Mouse (Mus musculus) left cerebral cortex, adult 9 months (tissue): Measurements from ENCODE around the gene Mrap.

Experiments used
- DNase-seq, 2 experiments: peaks; one replicate each; pipeline ENCODE4 v3.0.0; 2022; ENCODE audit warnings: low spot score in 2 of 2

The Mrap gene

DNA sequence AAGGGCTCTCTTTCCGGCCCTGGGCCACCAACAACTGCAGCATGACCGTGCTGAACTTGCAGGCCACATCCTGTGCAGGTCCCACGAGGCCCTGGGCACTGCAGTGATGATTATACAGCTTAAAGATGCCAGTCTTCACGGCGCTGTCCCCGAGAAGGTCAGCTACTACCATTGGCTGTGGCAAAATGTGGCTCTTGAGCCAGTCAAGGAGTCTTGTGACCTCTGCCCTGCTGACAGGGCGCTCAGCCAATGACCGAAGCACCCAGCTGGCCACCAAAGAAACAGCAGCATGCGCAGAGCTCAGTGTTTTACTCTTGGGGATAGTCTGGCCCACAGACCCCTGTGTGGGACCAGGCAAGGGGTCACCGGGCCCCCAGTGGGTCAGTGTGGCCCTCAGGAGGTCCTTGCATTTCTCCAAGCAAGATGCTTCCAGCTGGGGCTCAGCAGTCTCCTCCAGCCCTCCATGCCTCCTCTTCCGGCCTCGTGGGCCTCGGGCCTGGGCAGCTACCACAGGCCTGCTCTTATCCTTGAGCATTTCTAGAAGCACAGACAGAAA lies 15.5 kb downstream of the Mrap start:
- no peak for DNase-seq

DNA sequence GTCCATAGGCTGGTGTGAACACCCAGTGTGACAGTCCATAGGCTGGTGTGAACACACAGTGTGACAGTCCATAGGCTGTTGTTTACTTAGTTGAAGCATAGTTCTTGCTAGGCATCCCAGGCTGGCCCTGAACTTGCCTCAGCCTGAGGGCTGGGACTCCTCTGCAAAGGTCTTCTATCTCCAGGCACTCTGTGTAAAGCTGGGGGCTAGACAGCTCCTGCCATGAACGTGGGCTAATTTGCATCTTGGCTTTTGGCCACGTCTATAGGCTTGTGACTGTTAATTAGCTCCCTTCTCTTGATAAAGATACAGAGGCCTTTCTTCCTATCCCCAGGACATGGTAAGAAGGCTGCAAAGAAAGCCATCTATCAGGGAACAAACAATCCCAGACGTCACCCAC lies 21.3 kb downstream of the Mrap start:
- no peak for DNase-seq

- no peak for DNase-seq
Measured at GRCm38 (mm10) chr16:90760515-90760914, 22.5 kb downstream of the Mrap start.

DNA sequence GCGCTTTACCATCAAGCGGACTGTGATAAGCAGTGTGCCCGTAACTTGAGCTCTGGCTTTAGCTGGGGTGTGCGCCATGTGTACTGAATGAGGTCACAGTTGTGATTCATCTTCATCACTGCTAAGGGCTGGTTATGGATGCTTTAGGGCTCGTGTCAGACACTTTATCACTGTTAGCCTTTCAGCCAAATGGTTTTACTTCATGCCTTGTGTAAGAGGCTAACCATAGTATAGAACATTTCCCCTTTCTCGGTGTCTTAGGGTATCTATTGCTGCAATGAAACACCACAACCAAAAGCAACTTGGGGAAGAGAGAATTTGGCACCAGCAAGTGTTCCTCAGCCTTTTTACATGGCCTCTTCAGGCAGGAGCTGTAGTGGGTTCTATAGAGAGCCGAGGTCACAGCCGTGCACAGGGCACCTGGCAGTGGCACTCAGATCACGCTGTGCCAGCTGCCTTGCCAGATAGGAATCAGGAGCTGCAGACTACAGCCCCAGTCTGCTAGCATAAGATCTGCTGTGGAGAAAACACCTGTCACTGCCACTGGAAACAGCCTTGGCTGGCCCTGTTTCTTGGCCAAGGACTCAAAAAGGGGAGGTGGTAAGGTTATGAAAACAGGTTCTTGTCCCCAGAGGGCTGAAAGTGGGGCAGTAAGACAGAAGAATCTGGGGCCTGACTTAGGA lies 27.3 kb downstream of the Mrap start:
- no peak for DNase-seq

DNA sequence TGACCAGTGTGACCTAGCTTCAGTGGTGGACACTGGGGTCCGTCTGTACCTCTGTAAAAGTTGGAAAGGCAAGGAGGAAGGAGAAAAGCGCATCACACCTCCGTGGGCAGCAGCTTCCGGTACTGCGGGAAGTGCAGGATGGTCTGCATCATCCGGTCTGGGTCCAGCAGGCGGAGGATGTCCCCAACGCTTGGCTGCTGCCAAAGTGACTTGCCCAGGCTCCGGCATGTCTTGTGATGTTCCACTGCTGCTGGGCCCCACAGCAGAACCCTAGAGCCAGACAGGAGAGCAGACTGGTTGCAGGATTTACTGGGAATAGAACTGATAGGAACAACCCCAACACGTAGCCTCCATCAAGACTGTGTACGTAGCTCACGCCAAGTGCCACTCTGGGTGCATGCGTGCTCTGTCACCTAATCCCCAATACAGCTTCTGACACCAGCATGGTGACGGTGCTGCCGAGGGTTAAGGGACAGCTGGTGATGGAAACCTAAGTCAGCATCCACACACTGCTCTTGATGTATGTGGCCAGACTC lies 29.0 kb downstream of the Mrap start:
- DNase-seq = no peak

DNA sequence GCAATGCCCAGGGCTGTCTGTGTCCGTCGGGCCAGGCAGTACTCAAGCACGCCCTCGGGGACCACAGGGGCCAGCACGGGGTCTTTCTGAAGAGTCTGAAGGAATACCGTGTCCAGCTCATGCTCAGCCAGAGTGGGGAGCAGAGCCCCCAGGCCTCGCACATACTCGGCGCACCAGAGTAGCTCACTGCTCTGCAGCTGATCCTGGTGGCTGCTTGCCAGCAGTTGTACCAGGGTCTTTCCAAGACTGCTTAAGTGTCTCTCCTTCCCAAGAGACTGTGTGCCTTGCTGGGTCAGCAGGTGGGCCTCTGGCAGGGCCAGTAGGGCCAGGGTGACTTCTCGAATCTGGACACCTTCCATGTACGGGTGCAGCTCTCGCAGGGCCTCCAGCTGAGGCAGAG lies 36.2 kb downstream of the Mrap start:
- DNase-seq = no peak

- DNase-seq = no peak
Measured at GRCm38 (mm10) chr16:90774646-90775045, 36.6 kb downstream of the Mrap start.

DNA sequence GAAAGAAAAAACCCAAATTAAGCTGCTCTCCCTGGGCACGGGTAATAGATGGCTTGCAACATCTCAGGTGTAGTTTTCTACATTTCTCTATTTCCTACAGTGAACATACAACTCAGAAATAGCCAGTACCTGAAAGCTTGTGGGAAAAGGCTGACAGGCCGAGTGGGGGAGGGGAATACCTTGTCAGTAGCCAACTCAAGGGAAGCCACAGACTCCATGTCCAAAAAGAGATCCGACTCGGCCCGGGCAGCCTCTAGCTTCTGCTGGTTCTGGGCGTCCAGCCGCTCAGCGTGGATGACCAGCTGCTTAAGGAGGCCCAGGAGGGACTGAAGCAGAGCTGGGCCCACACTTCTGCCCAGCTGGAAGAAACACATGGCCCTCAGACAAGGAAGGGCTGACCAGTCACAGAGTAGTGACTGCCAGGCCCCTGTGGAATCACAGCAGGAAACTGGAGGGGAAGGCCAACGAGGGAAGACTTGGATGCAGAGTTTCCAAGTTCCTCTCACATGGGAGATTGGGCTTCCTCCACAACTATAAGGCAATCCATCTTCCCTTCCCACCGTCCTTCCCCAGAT lies 38.0 kb downstream of the Mrap start:
- DNase-seq = no peak

- DNase-seq = no peak
Measured at GRCm38 (mm10) chr16:90779783-90780182, 41.8 kb downstream of the Mrap start.

DNA sequence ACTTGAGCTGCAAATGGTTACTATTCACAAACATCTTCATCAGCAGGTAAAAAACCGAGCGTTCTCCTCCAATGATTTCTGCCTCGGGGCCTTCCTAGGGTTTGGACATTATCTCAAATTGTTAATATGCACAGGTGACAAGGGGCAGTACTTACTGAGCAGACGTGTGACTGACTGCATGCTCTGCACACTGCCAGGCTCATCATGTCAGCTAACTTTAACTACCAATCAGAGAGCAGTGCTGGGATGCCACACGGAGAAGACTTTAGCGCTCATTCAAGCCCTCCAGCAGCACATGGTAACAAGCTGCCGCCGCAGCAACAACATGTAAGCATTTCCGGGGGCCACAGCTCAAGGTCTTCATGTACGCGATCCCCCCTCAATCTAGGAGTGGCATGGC lies 45.3 kb downstream of the Mrap start:
- DNase-seq = no peak

- no peak for DNase-seq
Measured at GRCm38 (mm10) chr16:90785257-90785656, 47.2 kb downstream of the Mrap start.

- no peak for DNase-seq
Measured at GRCm38 (mm10) chr16:90788580-90788979, 50.6 kb downstream of the Mrap start.

DNA sequence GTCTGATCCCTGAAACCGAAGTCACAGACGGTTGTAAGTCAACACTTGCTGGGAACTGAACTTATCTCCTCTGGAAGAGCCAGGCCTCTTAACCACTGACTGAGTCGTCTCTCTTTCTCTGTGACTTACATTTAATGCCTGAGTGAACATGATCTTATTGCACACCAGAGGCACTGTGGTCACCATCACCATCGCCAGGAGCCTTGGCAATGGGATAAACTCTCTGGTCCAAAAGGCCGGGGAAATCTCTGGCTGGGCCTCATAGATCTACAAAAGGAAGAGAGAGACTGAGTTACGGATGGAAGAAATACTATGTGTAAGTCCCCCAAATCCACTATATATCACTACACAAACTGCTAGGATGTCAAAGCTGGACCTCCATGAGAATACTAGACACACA lies 52.9 kb downstream of the Mrap start:
- no peak for DNase-seq

- DNase-seq = peak in 1 of 2 experiments; percentile 28
Measured at GRCm38 (mm10) chr16:90792066-90792465, 54.1 kb downstream of the Mrap start.

DNA sequence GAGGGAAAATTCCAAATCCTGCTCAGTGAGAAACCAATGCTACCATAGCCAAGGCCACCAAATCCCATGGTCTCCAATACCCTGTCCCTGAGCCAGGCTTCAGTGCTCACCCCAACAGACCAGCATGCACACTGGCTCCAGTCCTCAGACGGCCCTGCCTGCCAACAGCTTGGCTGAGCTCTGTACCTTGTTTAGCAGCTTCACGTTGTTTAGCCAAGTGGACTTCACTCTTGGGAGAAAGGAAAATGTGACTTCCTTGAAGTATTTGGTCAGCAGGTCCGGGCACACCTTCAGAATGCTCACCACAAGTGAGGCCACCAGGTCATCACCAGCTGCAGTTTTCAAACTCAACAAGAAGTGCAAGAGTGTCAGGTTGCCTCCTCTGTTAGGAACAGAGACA lies 54.5 kb downstream of the Mrap start:
- DNase-seq = no peak

- no peak for DNase-seq
Measured at GRCm38 (mm10) chr16:90794708-90795107, 56.7 kb downstream of the Mrap start.

DNA sequence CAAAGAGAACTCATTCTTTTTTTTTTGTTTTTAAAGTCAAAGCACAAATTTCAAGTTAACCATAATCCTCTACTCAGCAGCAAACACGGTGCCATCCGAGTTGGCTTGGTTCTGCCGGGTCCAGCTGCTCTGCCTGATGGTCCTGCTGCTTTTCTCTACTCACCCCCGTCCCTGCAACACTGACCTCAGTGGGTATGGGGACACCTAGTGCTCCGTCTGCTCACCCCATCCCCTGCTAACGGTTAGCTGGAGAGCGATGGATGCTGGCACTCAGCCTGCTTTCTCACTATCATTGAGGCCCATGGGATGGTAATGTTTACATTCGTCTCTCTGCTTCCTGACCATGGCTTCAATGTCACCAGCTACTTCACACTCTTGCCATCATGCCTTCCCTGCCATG lies 60.4 kb downstream of the Mrap start:
- no peak for DNase-seq

GRCm38 (mm10) chr16:90798848-90799247 lies 60.8 kb downstream of the Mrap start:
- DNase-seq = no peak
